Mouse (Mus musculus) T-helper 2 cell (primary cell): ENCODE measurements around the gene Ttc22.

Experiments
- in situ Hi-C: fragments of 300-600 bp; cut with MboI, MseI; formaldehyde crosslinking; loops from one replicate; pipeline ENCODE4 v1.15.1; 2025; ENCODE audit warnings: high pct_unique_total_duplicates

Gene Ttc22

DNA sequence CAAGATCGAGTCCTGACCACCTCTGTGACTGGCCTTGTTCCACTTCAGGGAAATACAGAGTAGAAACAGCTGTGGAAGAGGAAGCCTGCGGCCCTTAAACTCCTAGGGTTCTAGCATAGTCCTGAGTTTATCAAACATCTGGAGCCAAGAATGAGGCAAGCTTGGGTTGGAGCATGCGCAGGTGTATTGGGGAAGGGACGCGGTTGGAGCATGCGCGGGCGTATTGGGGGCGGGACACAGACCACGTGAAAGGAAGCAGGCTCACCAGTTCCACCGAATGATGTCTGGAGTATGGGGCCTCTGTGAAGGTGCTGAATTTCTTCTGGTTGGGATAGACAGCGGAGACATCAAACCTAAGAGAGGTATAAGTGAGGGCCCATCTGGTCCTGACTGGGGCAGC is 6.6 kb upstream of the Ttc22 start:
- in situ Hi-C loops: no loop called here

DNA sequence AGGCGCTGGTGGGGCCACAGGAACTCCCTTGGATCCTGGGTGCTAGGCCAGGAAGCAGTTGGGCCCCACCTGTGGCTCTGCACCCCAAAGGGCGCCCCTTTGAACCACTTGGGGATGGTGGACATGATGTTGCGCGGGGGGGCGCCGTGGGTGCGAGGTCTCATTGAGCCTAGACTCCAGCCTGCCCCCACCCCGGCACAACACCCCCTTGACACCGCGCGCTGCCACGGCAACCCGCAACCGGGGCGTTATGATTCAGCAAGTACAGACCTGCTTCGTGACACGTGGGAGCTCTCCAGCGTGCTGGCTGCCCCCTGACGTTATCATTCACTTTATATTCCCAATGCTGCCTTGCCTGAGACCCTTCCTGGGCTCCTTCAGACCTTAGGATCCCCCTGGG is 5.2 kb upstream of the Ttc22 start, which contains the start of gene Lexm:
Lexm (minus strand) TSS at position 186 of the 400 bp plus-strand sequence.
- in situ Hi-C loops: no loop called here

DNA sequence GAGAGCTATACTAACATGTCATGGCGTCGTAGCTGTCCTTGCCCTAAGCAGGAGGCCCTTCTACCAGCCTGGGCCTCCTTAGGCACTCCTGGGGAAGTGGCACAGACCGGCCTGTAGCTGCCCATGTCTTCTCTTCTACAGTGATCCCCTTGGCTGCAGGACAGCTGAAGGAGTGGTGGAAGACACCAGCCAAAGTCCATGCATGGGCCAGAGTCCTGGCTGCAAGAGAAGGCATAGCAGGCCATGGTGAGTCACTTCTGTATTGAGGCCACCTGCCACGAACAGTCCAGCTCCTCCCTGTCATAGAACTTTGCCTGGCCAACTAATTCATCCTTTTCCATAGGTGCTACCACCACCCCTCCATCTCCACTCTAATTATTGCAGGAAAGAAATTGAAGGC is 3.3 kb upstream of the Ttc22 start:
- in situ Hi-C loops: no loop called here

DNA sequence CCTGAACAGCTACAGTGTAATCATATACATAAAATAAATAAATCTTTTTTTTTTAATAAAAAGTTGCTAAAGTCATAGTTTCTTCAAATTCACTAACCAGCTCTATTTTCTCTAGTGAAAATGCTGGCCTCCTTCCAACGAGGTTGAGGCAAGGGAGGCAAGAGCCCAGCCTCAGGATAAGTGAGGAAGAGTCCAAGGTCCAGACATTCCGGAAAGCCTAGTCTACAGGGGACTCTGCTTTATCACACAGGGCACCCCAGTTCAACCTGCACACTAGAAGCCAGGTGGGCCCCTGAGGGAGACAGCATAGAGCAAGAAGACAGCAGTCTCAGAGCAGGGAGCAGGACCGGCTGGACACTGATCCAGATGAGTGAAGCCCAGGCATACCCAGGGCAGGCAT is 804 bp upstream of the Ttc22 start:
- in situ Hi-C loops: no loop called here

DNA sequence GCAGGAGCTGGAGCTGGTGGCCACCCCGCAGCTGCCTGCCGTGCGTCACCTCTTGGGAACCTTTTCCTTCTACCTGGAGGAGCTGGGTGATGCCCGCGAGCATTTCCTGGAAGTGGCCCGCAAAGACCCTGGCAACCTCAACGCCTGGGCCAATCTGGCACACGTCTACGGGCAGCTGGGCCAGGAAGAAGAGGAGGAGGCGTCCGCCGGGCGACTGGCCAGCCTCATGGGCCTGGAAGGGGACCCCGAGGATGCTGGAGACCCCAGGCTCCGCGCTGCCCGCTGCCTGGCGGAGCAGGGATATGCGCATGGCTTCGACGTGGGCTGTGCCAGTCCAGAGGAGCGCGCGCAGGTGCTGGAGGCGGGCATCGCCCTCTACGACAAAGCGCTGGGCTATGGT is 480 bp downstream of the Ttc22 start:
- in situ Hi-C loops: no loop called here

DNA sequence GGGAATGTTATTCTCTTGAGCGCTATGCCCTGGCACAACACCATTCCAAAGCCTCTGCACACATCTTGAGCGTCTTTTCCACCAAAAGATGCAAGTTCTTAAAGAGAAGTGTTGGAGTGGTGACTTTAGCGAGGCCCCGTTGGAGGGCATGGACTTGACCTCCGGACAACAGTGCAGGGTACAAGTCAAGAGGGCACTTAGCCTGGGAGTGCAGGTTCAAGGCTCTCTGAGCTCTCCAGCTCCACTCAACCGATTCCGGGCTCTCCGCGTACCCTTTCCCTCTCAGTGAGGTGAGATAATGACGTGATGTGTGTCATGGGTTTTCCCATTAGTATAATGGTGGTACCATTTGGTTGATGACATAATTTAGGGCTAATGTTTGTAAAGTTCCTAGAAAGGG is 2.0 kb downstream of the Ttc22 start:
- in situ Hi-C loops: no loop called here

DNA sequence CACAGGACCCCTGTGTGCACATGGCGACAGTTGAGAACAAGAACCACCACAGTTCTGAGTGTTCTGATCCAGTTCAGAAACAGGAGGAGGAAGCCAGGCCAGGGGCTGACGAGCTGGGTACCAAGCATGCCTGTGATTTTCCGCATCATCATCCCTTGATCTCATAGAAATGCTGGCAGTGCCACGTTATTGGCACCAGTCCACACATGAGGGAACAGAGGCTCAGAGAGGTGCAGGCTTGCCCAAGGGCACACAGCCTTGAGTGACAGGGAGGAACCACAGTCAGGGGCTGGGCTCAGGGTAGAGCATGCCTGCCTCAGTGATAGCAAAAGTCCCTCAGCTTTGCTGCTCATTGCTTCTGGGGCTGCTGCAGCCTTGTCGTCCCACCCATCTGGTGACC is 5.6 kb downstream of the Ttc22 start:
- in situ Hi-C loops: no loop called here

DNA sequence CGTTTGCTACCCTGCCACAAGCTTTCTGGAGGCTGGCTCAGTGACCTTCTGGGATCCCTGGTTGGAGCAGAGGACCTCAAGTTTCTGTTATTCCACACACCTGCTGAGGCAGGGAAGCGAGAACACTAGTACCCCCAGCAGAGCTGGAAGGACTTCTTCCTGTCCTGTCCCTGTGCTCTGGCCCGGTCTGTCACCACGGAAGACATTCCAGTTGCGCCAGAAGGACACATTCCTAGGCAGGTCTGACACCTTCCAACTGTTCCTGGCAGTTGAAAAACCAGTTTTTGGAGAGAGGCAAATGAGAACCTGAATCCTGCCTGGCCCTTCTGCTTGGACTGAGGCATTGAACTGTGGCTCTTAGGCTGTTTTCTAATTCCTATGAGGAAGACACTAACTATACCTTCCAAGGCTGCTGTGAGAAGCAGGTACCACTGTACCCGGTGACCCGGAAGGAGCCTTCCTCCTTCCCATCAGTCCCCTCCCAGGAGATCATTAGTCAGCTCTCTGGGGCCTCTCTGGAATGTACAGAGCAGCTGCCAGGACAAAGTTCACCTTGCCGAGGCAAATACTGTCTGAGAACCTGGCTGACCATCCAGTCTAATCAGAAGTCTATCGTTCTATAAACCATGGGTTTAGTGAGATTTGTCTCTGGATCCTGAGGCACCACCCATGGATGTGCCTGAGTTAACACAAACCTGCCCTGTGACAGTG is 6.6 kb downstream of the Ttc22 start:
- in situ Hi-C loops: no loop called here

DNA sequence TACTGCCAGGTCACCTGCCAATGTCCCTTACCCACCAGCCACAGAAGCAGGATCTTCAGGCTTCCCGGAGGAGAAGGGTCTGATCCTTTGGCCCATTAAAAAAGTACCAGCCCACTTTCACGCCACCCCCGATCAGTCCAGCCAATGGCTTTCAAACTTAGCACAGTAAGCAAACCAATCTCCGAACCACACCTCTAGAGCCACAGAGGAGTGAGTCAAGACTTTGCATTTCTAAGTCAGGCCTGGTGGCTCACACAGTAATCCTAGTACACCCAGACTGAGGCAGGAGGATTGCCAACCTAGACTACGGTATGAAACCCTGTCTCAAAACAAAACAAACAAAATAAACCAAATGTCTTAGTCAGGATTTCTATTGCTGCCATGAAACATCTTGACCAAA is 7.1 kb downstream of the Ttc22 start:
- in situ Hi-C loops: no loop called here

DNA sequence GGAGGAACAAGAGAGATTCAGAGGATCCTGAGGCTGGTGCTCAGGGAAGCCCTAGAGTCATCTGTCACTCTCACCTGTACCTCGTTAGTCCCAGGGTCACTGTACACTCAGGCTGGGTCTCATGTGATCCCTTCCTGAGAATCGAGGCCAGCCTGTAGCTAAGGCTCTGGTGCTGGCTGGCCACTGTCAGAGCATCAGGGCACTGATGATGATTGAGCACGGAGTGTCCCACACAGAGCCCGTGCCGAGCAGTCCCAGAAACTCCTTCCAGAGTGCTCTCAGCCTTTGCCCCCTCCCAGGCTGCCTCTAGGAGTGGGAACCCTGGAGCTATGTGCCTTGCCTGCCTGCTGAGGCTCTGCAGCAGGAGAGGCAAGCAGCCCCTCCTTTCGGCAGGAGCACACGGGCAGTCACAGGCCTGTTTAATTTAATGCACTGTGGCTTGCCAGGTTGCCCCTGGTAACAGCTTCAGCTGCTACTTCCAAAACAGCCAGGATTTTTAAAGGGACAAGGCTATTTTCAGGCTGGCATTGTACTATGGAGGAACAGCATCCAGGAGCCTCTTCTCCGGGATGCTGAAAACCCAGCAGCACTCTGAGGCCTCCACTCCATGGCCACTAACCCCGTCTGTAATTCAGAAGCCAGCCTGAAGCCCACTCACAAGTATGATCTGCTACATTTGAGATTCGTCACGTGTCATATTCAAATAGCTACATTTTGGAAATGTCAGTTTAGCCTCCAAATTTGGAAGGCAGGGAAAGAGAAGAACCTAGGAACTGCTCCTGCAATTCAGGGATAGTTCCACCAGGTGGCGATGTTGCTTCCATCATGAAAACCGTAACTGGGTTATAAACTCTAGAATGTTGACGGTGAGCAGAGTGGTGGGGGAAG is 8.3 kb downstream of the Ttc22 start:
- in situ Hi-C loops: loop anchor here (5.0 kb wide), 1 partner anchor 77 kb away; no protein-coding TSS in a partner anchor

DNA sequence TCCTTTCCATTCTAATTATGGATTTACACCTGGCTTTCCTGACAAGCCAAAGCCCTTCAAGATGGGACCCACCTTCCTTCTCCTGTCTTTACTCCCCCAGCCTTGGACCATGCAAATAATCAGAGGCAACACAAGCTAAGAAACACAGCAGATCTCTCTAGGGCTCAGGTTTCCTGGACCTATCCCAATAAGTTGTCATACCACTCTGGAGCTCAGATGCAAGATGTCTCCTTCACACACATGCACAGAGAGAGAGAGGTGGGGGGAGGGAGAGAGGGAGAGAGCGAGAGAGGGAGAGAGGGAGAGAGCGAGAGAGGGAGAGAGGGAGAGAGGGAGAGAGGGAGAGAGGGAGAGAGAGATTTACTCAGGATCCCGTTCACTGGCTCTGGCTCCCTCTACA is 10.1 kb downstream of the Ttc22 start:
- in situ Hi-C loops: loop anchor here (5.0 kb wide), 1 partner anchor 75 kb away; no protein-coding TSS in a partner anchor

DNA sequence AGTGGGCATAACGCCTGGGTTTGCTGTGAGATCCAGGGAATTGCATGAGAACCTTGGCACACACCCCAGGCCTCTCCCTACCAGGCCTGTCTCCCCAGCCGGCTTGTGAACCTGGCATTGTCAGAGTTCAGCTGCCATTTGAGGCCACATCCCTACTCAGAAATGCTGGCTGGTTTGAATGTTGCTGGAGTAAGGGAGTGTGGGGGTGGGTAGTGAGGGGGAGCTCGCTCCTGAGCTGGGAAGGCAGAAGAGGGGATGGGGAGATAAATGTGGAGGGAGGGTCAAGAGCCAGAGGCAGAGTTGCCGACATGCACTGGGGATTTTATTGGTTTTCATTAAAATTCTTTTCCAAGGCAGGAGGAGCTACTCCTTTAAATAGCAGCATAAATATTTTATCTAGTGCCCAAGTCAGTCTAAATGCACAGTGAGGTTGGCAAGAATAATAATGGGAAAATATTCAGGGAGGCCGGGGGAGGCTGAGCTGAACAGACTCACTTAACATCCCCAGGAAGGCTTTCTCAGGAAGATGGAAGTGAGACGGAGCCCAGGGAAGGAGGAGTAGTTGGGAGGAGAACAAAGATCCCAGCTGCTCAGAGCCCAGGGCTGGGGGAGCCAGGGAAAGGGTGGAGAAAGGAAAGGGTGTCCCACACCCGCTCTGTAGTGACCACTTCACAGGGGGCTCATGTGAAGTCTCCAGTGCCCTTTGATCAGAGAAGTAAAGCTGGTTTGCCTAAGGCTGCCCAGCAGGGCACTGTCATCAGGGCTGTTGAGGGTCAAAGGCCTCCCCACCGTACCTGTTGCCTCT is 11.3 kb downstream of the Ttc22 start:
- in situ Hi-C loops: loop anchor here (5.0 kb wide), 1 partner anchor 74 kb away; no protein-coding TSS in a partner anchor

DNA sequence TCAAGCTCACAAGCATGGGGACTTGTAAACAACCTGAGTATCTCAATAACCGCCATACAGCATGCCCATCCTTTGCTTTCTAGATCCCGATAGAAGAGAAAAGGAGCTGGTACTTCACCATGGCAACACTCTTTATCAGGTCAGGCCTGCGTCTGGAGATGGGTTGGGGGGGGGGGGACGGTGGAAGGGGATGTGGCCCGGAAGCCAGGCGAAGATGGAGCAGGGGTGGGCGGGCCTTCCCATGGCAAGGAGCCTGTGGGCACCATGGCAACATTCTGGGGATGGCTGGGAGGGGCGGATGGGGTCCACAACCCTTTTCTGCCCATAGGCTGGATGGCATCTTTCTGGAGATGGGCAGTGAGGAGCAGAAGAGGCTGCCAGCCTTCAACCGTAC is 11.9 kb downstream of the Ttc22 start:
- in situ Hi-C loops: loop anchor here (5.0 kb wide), 1 partner anchor 73 kb away; no protein-coding TSS in a partner anchor

DNA sequence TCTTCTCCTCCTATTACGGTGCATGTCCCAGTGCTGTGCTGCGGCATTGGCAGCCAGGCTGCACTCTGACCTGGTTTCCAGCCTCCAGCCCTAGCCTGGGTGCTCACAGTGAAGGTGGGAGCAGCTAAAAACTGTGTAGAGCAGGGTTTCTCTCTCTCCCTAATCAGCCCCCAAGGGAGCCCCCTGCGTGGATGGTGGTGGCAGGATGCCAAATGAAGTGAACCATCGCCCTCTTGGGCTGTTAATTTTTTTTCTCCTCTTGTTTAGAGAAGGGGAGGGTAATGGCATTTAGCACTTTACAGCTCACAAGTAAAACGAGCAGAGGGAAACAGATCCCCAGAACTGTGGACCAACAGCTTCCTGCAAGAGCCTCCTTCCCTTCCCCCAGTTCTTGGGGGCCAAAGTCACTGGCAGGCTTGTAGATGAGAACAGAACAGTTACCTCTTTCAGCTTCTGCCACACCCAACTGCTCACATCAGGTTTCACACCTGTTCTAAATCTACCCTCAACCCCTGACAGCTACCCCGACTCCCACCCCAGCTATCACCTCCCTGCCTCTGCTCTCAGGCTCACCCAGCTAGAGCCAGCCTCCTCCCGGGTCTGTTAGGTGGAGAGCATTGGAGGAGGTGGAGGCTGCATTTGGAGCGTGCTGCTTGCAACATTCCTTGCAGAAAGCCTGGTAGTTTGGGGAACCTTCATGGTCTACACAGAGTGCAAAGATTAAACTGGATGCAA is 21.4 kb downstream of the Ttc22 start:
- in situ Hi-C loops: no loop called here

DNA sequence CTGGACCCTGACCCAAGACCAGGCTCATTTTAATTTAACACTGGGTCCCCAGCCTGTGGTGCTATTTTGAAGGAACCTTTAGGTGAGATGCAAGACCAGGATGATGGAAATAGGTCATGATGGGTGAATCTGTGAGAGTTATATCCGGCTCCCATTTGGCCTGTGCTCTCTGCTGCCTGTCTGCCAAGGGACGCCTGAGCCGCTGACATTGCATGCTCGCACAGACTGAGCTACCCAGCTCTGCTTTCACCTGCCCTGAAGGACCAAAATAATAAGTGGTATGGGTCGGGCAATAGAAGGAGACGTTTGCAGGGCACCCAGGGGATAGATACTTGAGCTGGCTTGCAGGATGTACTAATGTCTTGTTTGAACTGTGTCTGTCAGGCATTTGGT is 22.0 kb downstream of the Ttc22 start:
- in situ Hi-C loops: no loop called here

DNA sequence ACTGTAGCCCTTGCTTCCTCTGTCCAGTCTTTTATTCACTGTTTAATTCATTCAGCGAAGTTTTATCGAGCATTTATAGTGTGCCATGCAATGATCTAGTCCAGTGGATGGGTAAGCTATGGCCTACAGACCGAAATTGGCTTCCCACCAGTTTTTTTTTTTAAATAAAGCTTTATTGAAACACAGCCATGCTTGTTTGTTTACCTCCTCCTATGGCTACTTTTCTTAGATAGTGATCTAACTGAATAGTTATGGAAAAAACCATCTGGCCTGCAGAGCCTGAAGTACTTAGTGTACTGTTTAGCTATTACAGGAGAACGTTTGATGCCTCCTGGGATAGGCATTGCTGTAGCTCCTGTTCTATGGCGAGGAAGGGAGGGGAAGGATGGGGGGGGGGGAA is 23.6 kb downstream of the Ttc22 start:
- in situ Hi-C loops: no loop called here

DNA sequence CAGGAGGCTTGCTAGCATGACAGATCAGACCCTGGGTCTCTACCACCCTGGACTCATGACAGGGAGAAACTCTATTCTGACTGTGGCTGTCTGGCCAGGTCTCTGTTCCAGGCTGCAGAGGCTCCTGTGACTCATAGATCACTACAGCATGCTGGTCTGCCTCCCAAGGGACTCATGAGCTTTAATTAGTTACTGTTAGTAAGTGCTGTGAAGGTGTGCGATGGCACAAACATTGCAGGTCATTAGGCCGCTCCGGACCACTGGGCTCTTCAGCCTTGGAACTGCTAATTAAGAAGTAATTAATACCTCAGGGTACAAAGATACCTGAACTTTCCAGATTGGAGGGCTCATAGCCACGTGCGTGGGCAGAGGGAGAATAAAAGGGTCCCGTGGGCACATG is 24.9 kb downstream of the Ttc22 start:
- in situ Hi-C loops: no loop called here

DNA sequence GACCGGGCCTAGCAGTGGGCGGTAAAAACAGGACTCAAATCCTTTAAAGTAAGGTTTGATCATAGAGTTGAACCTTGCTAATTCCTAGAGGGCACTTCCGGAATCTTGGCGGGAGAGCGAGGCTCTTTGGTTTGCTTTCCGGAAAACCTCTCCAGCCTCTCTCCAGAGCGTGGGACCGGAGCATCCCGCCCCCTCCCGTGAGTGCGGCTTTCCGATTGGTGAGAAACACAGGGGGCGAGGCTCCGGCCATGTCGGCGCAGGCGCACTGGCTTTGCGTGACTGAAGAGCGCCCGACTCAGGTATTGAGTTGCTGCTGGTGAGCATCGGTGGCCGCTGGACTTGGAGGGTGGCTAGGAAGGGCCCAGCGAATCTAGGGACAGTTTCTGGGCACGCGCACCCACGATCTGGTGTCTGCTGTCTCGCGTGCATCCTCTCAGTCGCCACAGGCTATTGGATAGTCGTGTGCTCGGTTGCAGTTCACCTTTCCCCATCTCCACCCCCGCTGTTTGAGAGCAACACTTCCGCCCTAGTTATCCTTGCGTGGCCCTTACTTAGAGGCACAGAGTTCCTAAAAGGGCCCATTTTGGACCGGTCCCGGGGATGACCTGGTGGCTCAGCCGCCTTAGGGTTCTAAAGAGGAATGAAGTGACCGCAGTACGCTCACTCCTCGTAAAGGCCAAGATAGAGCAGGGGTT is 28.7 kb downstream of the Ttc22 start, which contains the start of gene Pars2:
Pars2 (plus strand) TSS at position 237 of the 695 bp plus-strand sequence.
- in situ Hi-C loops: no loop called here

DNA sequence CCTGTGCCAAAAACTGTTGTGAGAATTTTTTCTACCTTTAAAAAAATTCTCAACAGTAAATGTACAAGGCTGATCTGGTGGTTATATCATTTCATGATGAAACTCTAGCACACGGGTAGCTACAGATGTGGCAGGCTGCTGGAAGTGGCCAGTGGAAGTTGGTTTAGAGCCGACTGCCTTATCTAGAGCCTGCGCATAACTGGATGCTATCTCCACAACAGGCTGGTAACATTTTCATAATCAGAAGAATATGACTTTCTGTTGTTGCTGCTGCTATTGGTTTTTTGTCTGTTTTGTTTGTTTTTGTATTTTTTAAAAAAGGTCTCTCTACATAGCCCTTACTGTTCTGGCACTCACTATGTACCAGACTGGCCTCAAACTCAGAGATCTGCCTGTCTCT is 30.3 kb downstream of the Ttc22 start:
- in situ Hi-C loops: no loop called here

DNA sequence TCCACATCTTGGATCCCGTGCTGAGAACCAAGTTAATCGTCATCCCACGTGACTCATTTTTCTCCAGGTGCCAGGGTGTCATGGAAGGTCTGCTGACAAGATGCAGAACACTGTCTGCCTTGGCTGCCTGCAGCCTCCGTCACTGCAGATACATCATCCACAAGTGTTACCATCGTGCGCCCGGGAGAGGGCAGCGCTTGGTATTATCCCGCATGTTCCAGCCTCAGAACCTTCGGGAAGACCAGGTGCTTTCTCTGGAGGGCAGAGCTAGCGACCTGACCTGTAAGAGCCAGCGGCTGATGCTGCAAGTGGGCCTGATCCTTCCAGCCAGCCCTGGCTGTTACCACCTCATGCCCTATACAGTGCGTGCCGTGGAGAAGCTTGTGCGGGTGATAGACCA is 30.8 kb downstream of the Ttc22 start:
- in situ Hi-C loops: no loop called here

DNA sequence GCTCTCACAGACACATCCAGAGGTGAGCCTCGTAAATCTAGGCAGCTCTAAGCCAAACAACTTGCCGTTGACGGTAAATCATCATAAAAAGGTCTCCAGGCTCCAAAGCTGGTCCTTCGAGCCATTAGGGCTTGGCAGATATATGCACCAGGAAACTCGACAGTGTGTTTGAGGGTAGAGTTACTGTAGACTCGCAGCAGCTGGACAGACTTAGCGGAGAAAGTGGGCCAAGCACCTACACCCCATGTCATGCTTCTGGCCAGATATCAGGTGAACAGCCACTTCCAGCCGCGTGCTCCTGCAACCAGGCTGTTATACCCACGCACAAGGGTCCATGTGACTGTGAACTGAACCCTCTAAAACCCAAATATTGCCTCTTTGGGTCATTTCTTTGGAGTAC is 33.4 kb downstream of the Ttc22 start:
- in situ Hi-C loops: no loop called here
